Mouse (Mus musculus) granulocyte monocyte progenitor cell, adult 5-6 weeks (primary cell): ENCODE measurements at regions not wholly inside any gene's neighbourhood (a gene's known extent, or its start where the extent isn't known, plus 50 kb on each side); places are given as distances from the start of the nearest gene placed in this dataset.

Experiments used
- ATAC-seq: replicated peaks from 2 replicates; pipeline ENCODE4 v1.8.0; 2016; ENCODE audit warnings: mild to moderate bottlenecking, moderate TSS enrichment, inconsistent platforms; ENCODE audit not compliant: poor library complexity, severe bottlenecking

GRCm38 (mm10) chr10:98629248-98629647 lies 285.0 kb upstream of the Atp2b1 start:
- peak; percentile 66; the same call in 1 of the 2 replicates for ATAC-seq

GRCm38 (mm10) chr10:98637759-98638611 lies 276.2 kb upstream of the Atp2b1 start:
- ATAC-seq: no peak

GRCm38 (mm10) chr10:98645681-98646122 lies 268.5 kb upstream of the Atp2b1 start:
- ATAC-seq: no peak

GRCm38 (mm10) chr10:98646311-98646999 lies 267.8 kb upstream of the Atp2b1 start:
- ATAC-seq: no peak

- no peak for ATAC-seq
Measured at GRCm38 (mm10) chr10:98648710-98649245, 265.4 kb upstream of the Atp2b1 start.

- ATAC-seq: no peak
Measured at GRCm38 (mm10) chr10:98650533-98650932, 263.7 kb upstream of the Atp2b1 start.

DNA sequence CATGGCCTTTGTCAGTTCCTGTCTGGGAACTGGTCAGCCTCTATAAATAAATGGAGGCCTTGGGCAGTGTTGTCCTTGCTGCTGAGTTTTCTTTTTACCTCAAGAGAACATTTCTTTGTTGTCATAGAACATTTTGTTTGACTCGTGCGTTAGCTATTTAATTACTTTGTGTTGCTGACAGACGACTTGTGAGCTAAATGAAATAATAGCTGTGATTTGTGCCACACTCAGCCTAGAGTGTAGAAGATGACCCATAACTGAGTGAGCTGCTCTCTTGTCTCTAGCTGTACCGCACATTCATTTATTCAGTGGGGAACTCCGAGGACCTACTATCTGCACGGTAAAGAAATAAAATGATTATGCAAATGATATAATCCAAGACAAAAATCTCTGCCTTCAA lies 263.1 kb upstream of the Atp2b1 start:
- no peak for ATAC-seq

GRCm38 (mm10) chr10:98651599-98651998 lies 262.6 kb upstream of the Atp2b1 start:
- no peak for ATAC-seq

- no peak for ATAC-seq
Measured at GRCm38 (mm10) chr10:98652084-98652483, 262.1 kb upstream of the Atp2b1 start.

DNA sequence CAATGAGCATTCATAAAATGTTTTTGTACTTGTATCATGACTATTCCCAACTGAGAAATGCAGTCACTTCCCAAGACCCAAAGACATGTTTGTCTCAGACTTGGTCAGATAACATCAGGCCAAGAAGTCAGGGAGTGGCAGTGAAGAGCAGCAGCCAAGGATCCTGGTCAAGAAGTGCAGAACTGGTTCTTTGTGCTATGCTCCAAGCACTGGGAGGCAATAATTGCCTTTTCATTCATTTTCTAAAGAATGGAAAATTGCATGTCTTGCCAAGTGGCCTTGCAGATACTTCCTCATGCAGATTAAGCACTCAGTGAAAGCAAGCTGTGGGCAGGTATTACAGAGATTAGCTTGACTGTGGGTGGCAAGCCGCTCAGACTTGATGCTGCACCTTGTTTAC lies 253.5 kb upstream of the Atp2b1 start:
- ATAC-seq: no peak

- no peak for ATAC-seq
Measured at GRCm38 (mm10) chr10:98665936-98666505, 248.2 kb upstream of the Atp2b1 start.

DNA sequence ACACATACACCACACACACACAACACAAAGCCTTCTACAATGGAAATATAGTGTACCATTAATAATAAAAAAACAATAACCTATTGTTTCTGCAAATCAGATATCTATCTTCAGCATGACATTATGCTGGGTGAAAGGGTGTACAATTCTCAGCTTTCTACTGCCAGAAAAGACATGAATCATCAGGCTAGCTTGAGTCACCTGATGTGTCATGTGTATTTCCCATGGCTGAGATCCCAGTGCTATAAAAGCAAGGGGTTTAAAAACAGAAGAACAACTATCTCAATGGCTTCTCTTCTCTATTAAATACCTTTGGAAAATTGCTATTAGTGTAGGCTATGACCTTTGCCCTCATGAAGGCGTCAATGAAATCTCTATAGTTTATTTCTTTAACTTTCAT lies 246.5 kb upstream of the Atp2b1 start:
- no peak for ATAC-seq

GRCm38 (mm10) chr10:98674131-98674530 lies 240.1 kb upstream of the Atp2b1 start:
- ATAC-seq: no peak

GRCm38 (mm10) chr10:98676907-98677306 lies 237.3 kb upstream of the Atp2b1 start:
- ATAC-seq: peak; percentile 30; the same call in 1 of the 2 replicates

DNA sequence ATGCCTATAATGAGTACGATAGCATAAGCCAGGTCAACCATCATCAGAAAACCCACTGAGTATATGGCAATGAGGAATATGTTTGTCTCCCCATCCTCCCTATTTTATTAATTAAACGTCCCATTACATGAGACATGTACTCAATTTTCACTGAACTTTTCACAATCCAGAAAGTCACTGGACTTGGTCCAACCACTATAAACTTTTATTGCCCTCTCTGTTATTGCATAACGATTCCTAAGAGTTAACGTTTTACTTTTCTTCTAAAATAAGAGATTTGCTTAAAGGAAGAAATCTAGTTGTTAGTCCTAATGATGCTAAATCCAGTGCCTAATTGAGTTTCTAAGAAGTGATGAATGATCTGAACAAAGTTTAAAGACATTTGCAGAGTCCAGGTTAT lies 236.0 kb upstream of the Atp2b1 start:
- ATAC-seq: no peak

DNA sequence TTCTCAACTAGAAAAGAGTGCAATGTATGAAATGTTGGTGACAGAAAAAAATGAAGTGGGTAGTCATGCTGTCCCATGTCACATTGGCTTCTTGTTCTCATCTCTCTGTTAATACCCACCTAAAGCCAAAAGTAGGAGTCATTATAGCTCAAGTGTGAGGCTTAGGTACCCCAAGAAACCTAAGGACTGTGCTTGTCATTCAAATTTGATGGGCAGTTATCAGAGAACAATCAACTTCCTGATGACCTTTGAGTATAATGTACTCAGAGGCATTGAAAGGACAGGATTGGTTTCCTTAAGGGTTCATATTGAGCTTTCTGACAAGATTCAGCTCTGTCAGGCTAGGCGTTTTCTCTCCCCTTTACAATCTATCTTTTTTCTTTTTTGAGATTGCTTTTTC lies 231.8 kb upstream of the Atp2b1 start:
- ATAC-seq: no peak

DNA sequence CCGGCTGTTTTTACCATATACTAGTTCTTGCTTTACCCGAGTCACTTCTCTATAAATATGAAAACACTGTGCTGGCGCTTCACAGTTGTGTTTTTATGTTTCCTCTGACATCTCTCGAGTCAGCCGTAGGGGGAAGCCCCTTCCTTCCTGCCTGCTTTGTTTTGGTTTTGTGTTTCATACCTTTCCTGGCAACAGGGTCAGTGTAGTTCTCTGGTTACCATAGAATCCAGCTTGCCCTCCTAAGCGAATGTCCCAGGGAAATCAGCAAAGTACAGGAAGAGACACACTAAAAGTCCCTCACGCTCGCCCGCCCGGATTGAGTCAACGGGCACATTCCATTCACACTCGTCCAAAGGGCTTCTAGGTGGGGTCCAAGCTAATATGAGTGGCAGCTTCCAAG lies 230.0 kb upstream of the Atp2b1 start:
- peak; percentile 85 for ATAC-seq

- no peak for ATAC-seq
Measured at GRCm38 (mm10) chr10:98684707-98685106, 229.5 kb upstream of the Atp2b1 start.

DNA sequence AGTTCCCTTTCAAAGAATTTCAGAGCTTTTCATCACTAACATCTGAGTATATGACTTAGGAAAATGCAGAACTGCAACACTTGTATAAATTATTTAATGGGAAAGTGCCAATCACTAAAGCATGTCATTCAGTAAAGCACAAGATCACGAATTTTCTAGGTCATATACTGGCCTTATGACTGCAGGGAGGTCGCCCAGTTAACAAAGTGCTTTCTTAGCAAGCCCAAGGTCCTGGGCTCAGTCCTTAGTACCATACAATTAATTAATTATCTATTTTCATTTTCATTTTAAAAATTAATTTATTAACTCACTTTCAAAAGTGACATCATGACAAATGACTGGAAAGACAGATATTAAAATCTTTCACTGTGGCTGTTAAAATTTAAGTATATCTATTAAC lies 228.5 kb upstream of the Atp2b1 start:
- ATAC-seq: no peak

- no peak for ATAC-seq
Measured at GRCm38 (mm10) chr10:98686370-98686769, 227.8 kb upstream of the Atp2b1 start.

- no peak for ATAC-seq
Measured at GRCm38 (mm10) chr10:98691816-98692215, 222.4 kb upstream of the Atp2b1 start.
